Mouse (Mus musculus): ENCODE data around the gene Tek. TPM values are rescaled to one million over a fixed set of nuclear protein-coding genes. Genes with fewer than 3 reads are reported as not detected.

The Tek gene
- total and polyA plus RNA-seq, 2 experiments from 2014 or later, result 6.8 to 10.4 TPM

- no peak for DNase-seq
- WGBS, result 54% methylated on average over 3 of the region's 3 CpGs
- no peak overlapping the region for H3K4me3 ChIP-seq (ENCODE audit: low read depth, low read length)
- H3K27ac ChIP-seq (ENCODE audit: low read depth, low read length), result no peak overlapping the region
- no peaks in the 10 kb centered on the region for H3K36me3 ChIP-seq (ENCODE audit: insufficient read depth)
- no peak for ATAC-seq
- H3K9me3 ChIP-seq (ENCODE audit: low read length), result no peaks in the 10 kb centered on the region
- no peak overlapping the region for H3K9ac ChIP-seq
- no peaks in the 10 kb centered on the region for H3K27me3 ChIP-seq (ENCODE audit: insufficient read depth, low read length)
- TF ChIP-seq CTCF (IDR thresholded peaks at IDR 0.05; ENCODE audit: low read depth), result no peak
- no peak overlapping the region for H3K4me2 ChIP-seq (ENCODE audit: low read depth)
- H3K4me1 ChIP-seq (ENCODE audit: insufficient read depth), result no peaks in the 10 kb centered on the region
Observed at GRCm38 (mm10) chr4:94855201-94855600, 116.1 kb downstream of the Tek start.

DNA sequence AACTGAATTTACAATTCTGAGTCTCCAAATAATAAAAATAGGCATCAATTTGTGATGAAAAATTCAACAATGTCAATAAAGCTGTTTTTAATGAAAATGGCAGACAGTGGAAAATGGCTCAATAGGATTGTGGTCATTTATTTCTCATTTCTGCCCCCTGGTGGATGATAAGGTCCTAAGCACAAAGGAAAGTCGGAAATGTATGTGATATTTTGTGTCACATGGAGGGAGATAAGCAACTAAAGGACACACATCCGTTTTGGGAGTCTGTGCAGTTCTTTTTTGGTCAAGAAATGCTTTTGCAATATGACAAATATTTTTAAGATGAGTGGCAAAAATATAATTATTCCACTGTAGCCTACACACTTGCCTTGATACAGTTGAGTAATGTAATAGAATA lies 161.7 kb downstream of the Tek start:
- Histone ChIP-seq H3K9ac (no peak overlapping the region), H3K4me3 (ENCODE audit: low read depth, low read length) (no peak overlapping the region), H3K27ac (ENCODE audit: low read depth, low read length) (no peak overlapping the region), H3K27me3 (ENCODE audit: insufficient read depth, low read length) (no peaks in the 10 kb centered on the region), H3K4me2 (ENCODE audit: low read depth) (no peak overlapping the region), H3K36me3 (ENCODE audit: insufficient read depth) (no peaks in the 10 kb centered on the region), H3K4me1 (ENCODE audit: insufficient read depth) (no peaks in the 10 kb centered on the region), H3K9me3 (ENCODE audit: low read length) (no peaks in the 10 kb centered on the region)
- TF ChIP-seq CTCF (IDR thresholded peaks at IDR 0.05; ENCODE audit: low read depth), result peak; percentile 57
- no peak for DNase-seq
- no peak for ATAC-seq
- 30% methylated on average over 2 of the region's 2 CpGs for WGBS

DNA sequence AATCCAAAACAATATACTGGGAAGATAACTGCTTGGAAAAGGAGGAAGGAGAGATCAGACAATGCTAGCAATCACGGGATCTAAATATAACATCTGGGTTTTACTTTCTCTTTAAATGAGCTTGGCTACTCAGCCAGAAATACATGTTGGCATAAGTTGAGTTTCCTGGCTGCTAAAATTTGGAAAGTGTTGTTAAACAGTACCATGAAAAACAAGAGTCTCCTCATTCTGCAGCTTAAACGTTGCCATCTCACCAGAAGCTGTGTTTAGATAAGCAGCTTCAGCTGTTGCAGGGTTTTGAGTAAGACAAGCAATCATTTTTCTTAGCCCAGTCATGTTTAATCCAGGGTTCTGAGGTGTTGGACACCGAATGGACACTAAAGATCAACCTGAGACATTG lies 162.7 kb downstream of the Tek start:
- Histone ChIP-seq H3K9ac (no peak overlapping the region), H3K4me1 (ENCODE audit: insufficient read depth) (no peaks in the 10 kb centered on the region), H3K9me3 (ENCODE audit: low read length) (no peaks in the 10 kb centered on the region), H3K27me3 (ENCODE audit: insufficient read depth, low read length) (no peaks in the 10 kb centered on the region), H3K4me2 (ENCODE audit: low read depth) (no peak overlapping the region), H3K4me3 (ENCODE audit: low read depth, low read length) (no peak overlapping the region), H3K36me3 (ENCODE audit: insufficient read depth) (no peaks in the 10 kb centered on the region), H3K27ac (ENCODE audit: low read depth, low read length) (no peak overlapping the region)
- no peak for TF ChIP-seq CTCF (IDR thresholded peaks at IDR 0.05; ENCODE audit: low read depth)
- ATAC-seq (no peak), DNase-seq (peak; percentile 12)
- 63% methylated on average over 3 of the region's 3 CpGs for WGBS

Other genes starting within 250 kb of the Tek start
- not detected in 2 replicates for gene Gm10306, start 182.7 kb upstream of the Tek start, total RNA-seq (2014; rRNA removed)
- 0.34 TPM in 1 of 2 replicates, not detected in the other for gene Gm10306, start 182.7 kb upstream of the Tek start, polyA plus RNA-seq (2015; fragmentation: Nextera tagmentation; extraction: Ambion mirVana)
- gene Caap1, start 182.5 kb upstream of the Tek start, total RNA-seq (2014; rRNA removed), result 12.3 and 13.1 TPM in 2 replicates
- gene Caap1, start 182.5 kb upstream of the Tek start, polyA plus RNA-seq (2015; fragmentation: Nextera tagmentation; extraction: Ambion mirVana), result 10.7 and 11.4 TPM in 2 replicates
- gene Plaa, start 136.0 kb upstream of the Tek start, total RNA-seq (2014; rRNA removed), result 81.4 and 111 TPM in 2 replicates
- gene Plaa, start 136.0 kb upstream of the Tek start, polyA plus RNA-seq (2015; fragmentation: Nextera tagmentation; extraction: Ambion mirVana), result 63.3 and 74.3 TPM in 2 replicates
- 15.1 and 31.2 TPM in 2 replicates for gene Ift74, start 124.8 kb upstream of the Tek start, total RNA-seq (2014; rRNA removed)
- 28.1 and 33.4 TPM in 2 replicates for gene Ift74, start 124.8 kb upstream of the Tek start, polyA plus RNA-seq (2015; fragmentation: Nextera tagmentation; extraction: Ambion mirVana)
- gene Lrrc19, start 89.1 kb upstream of the Tek start, total RNA-seq (2014; rRNA removed), result not detected in 2 replicates
- gene Lrrc19, start 89.1 kb upstream of the Tek start, polyA plus RNA-seq (2015; fragmentation: Nextera tagmentation; extraction: Ambion mirVana), result 0.19 TPM in 1 of 2 replicates, not detected in the other
- gene Eqtn, start 189.6 kb downstream of the Tek start, total RNA-seq (2014; rRNA removed), result 0.31 TPM in 1 of 2 replicates, not detected in the other
- not detected in 2 replicates for gene Eqtn, start 189.6 kb downstream of the Tek start, polyA plus RNA-seq (2015; fragmentation: Nextera tagmentation; extraction: Ambion mirVana)
- 24.3 and 31.3 TPM in 2 replicates for gene Mysm1, start 239.8 kb downstream of the Tek start, total RNA-seq (2014; rRNA removed)
- gene Mysm1, start 239.8 kb downstream of the Tek start, polyA plus RNA-seq (2015; fragmentation: Nextera tagmentation; extraction: Ambion mirVana), result 13.3 and 21.3 TPM in 2 replicates

Data from forebrain, postnatal 0 days (tissue).